14 mouse cellular contexts compared by ENCODE assay signal in genomic region chr7:72446911-72447310, GRCm38 (mm10).
"Had no signal": no experiment of that assay in that cellular context is flagged by ENCODE, and none has a peak within 500 bp of the region (broad histone marks: within the 10 kb centered on the region; RNA-seq: fewer than 3 reads in every experiment).

No protein-coding gene starts in this region.

- H3K9ac ChIP-seq: liver, embryonic 13.5 days; neural tube, embryonic 12.5 days; neural tube, embryonic 15.5 days; stomach, embryonic 15.5 days had no signal

- H3K36me3 ChIP-seq: liver, embryonic 13.5 days; neural tube, embryonic 12.5 days; neural tube, embryonic 15.5 days; stomach, embryonic 15.5 days had no signal

- H3K4me3 ChIP-seq: layer of hippocampus, adult 2 months; liver, embryonic 13.5 days; neural tube, embryonic 12.5 days; neural tube, embryonic 15.5 days; stomach, embryonic 15.5 days had no signal

- H3K4me2 ChIP-seq: liver, embryonic 13.5 days; midbrain, embryonic 11.5 days; neural tube, embryonic 12.5 days; neural tube, embryonic 15.5 days; stomach, embryonic 15.5 days had no signal

- H3K9me3 ChIP-seq: liver, embryonic 13.5 days; neural tube, embryonic 12.5 days; neural tube, embryonic 15.5 days; stomach, embryonic 15.5 days had no signal

- DNase-seq: kidney, adult 9 months; kidney, postnatal 14 days; layer of hippocampus, adult 9-11 months; liver, embryonic 13.5 days; lung, adult 2 months; lung, postnatal 14 days; lung, postnatal 4 days; midbrain, embryonic 14.5 days; thymus, postnatal 25 days had no signal

- H3K27ac ChIP-seq: layer of hippocampus, adult 2 months; liver, embryonic 13.5 days; neural tube, embryonic 12.5 days; neural tube, embryonic 15.5 days; stomach, embryonic 15.5 days had no signal

- H3K4me1 ChIP-seq: liver, embryonic 13.5 days; neural tube, embryonic 12.5 days; neural tube, embryonic 15.5 days; stomach, embryonic 15.5 days had no signal

- H3K27me3 ChIP-seq: liver, embryonic 13.5 days; neural tube, embryonic 12.5 days; neural tube, embryonic 15.5 days; stomach, embryonic 15.5 days had no signal
